Mouse (Mus musculus): ENCODE measurements at regions not wholly inside any gene's neighbourhood (a gene's known extent, or its start where the extent isn't known, plus 50 kb on each side); places are given as distances from the start of the nearest gene placed in this dataset.

- no peak for DNase-seq (ENCODE audit: low spot score in 2 of 2)
Observed at GRCm38 (mm10) chr5:119571644-119572043, 98.8 kb upstream of the Tbx3 start.

- no peak for DNase-seq (ENCODE audit: low spot score in 2 of 2)
Observed at GRCm38 (mm10) chr5:119575124-119575523, 95.3 kb upstream of the Tbx3 start.

- no peak for DNase-seq (ENCODE audit: low spot score in 2 of 2)
Observed at GRCm38 (mm10) chr5:119579288-119579687, 91.2 kb upstream of the Tbx3 start.

GRCm38 (mm10) chr5:119579806-119580205 is 90.7 kb upstream of the Tbx3 start:
- DNase-seq (ENCODE audit: low spot score in 2 of 2), result no peak

- no peak for DNase-seq (ENCODE audit: low spot score in 2 of 2)
Observed at GRCm38 (mm10) chr5:119580395-119580794, 90.1 kb upstream of the Tbx3 start.

GRCm38 (mm10) chr5:119580798-119581197 is 89.7 kb upstream of the Tbx3 start:
- DNase-seq (ENCODE audit: low spot score in 2 of 2), result no peak

DNA sequence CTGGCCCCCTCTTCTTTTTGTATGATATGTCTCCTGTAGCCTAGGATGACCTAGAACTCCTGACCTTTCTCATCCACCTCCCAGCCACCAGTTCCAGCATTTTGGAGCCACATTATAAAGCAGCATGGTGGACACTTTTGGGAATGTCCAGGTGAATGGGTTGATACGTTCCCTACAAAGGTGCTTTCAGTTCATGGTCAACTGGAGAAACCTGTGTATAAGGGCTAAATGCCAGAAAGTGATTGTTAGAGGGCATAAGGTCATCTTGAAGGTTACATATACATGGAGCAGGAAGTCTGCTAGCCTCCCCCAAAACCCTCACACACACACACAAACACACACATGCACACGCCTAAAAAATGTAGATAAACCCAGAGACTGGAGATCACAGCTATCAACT is 86.1 kb upstream of the Tbx3 start:
- no peak for DNase-seq (ENCODE audit: low spot score in 2 of 2)

DNA sequence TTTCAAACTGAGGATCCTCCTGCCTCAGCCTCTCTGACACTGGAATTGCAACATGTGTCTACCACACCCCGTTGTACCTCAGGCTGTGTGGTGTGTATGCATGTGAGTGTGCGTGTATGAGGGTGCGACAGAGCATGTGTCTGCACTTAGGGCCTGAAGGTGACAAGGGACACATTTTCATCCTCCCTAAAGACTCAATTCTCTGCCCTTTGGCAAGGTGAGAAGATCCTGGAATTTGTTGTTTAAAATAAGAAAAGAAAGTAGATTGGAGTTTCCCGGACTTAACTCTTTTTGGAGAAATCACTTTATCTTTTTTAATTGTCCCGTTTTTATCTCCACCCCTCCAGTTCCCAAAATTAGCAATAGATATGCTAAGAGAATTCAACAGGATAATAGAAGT is 85.6 kb upstream of the Tbx3 start:
- no peak for DNase-seq (ENCODE audit: low spot score in 2 of 2)

GRCm38 (mm10) chr5:119586391-119587058 is 83.9 kb upstream of the Tbx3 start:
- no peak for DNase-seq (ENCODE audit: low spot score in 2 of 2)

DNA sequence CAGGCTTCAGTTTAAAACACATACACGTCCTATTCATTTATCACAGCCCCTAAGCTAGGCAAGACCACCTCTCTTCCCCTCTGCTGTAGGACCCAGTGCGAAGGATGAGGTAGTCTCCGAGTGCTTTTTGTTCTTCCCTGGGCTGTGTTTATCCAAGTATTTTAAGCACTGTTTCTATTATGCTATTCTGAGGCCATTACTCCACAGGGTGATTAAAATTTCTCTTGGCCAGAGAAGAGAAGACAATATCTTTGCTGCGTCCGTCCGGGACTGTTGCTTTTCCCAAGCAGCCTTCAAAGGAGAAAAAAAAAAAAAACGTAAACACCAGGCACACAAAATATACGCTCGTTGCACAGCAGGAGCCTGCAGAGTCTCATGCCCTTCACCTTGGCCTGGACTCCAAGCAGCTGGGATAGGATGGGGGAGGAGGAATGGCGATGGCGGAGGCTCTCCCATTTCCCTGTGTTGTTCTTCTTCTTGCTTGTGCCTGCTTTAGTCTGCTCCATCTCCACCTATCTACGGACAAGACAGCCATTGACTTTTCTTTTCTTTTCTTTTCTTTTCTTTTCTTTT is 83.1 kb upstream of the Tbx3 start:
- DNase-seq (ENCODE audit: low spot score in 2 of 2), result no peak

GRCm38 (mm10) chr5:119588340-119589272 is 81.9 kb upstream of the Tbx3 start:
- DNase-seq (ENCODE audit: low spot score in 2 of 2), result no peak

GRCm38 (mm10) chr5:119591271-119591670 is 79.2 kb upstream of the Tbx3 start:
- no peak for DNase-seq (ENCODE audit: low spot score in 2 of 2)

- no peak for DNase-seq (ENCODE audit: low spot score in 2 of 2)
Observed at GRCm38 (mm10) chr5:119592891-119593290, 77.6 kb upstream of the Tbx3 start.

GRCm38 (mm10) chr5:119594541-119594940 is 75.9 kb upstream of the Tbx3 start:
- DNase-seq (ENCODE audit: low spot score in 2 of 2), result no peak

GRCm38 (mm10) chr5:119596295-119596993 is 74.0 kb upstream of the Tbx3 start:
- no peak for DNase-seq (ENCODE audit: low spot score in 2 of 2)

DNA sequence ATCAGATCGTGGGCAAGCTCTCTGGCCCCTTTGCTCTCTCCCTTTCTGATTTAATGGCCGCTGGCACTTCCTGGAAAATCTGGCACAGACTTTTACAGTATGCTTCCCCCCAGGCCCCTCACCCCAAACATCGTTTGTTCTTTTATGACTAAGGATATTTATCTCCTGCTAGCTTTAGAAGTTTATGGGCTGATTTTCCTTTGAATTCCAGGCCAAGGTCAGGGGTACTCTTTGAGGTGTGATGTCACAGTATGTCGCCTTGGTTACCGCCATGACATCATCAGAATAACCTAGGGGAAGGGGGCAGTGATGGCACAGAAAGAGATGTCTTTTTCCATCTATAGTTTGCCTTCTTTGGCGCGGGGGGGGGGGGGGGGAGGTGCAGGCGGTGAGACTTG is 73.5 kb upstream of the Tbx3 start:
- no peak for DNase-seq (ENCODE audit: low spot score in 2 of 2)

DNA sequence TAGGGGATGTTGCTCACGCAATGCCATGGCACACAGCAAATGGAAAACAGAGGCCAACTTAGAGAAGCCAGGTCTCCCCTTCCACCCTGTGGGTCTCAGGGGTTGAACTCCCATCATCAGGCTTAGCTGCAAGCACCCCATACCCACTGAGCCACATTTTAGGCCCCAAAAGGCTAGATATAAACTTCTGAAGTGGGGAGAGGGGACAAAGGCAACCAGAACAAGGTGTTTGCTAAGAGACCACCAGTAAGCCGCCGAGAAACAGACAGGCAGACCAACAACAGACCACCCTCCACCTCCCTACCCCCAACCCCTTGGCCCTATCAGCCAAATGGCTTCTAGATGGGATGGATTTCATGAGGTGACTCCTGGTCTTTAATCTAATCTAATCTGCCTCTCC is 72.9 kb upstream of the Tbx3 start:
- no peak for DNase-seq (ENCODE audit: low spot score in 2 of 2)

GRCm38 (mm10) chr5:119598166-119598565 is 72.3 kb upstream of the Tbx3 start:
- no peak for DNase-seq (ENCODE audit: low spot score in 2 of 2)

DNA sequence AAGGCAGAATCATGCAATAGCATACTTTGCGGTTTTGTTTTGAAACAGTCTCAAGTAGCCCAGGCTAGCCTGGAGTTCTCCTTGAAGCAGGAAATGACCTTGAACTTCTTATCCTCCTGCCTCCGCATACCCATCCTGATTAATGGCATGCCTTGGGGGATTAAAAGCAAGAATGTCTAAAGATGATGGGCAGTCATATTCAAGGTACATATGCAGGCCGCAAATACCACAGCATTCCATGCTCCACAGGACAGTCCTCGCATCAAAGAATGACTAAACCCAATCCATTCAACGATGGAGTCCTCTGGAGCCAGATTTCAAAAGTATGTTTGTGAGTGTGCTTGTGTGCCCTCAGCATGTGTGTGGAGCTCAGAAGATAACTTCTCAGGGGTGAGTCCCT is 69.1 kb upstream of the Tbx3 start:
- no peak for DNase-seq (ENCODE audit: low spot score in 2 of 2)

GRCm38 (mm10) chr5:119602001-119602400 is 68.5 kb upstream of the Tbx3 start:
- DNase-seq (ENCODE audit: low spot score in 2 of 2), result no peak

DNA sequence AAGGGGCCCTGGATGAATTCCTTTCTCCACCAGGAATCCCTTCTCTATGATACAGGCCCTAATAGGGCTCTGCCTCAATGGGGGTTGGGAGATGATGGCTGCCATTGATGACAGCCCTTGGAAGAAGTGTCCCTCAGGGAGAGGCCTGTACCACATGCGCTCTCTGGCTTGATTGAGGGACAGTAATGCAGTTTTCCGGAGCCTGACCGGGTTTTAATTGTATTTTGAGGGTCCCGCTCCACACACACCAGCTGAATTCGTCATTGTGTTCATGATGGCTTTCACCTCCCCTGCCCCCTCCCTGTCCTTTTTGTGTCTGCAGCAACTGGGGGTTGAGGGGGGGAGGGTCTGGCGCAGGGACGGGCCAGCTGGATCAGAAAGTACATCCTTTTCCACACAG is 65.0 kb upstream of the Tbx3 start:
- no peak for DNase-seq (ENCODE audit: low spot score in 2 of 2)

DNA sequence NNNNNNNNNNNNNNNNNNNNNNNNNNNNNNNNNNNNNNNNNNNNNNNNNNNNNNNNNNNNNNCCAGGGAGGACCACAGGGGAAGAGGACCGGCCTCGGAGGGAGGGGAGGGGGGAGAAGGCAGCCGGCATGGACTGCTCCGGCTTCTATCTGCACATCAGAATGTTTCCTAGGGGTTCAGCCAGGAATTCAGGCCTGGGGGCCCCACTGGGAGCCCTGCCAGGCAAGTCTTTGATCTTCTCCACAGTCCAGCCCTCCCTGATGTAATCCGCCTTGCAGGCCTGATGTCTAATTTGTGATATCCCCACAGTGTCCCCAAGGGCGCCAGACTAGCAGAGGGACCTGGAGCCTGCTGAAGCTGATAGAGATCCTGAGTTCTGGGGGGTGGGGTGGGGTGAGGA is 57.1 kb upstream of the Tbx3 start:
- no peak for DNase-seq (ENCODE audit: low spot score in 2 of 2)
